8 mouse cellular contexts compared by ENCODE assay signal in genomic region chr9:122225309-122225708, GRCm38 (mm10).
A peak's percentile ranks its signal among the peaks of the same experiment; 100 is the strongest.
DNase-seq lines count a peak whose midpoint lies in the region; ATAC-seq and TF ChIP-seq lines count a peak whose summit lies in the region.

No protein-coding gene starts in this region.

- 49% methylated on average over 7 of the region's 7 CpGs for WGBS in cerebellum, adult 2 months
- WGBS in kidney, embryonic 16.5 days, result 43% methylated on average over 7 of the region's 7 CpGs

- no peak overlapping the region for H3K27ac ChIP-seq in gastrocnemius, adult 2 months
- H3K27ac ChIP-seq in cerebellum, adult 2 months (ENCODE audit: insufficient read depth, low read length), result no peak overlapping the region
- no peak overlapping the region for H3K27ac ChIP-seq in kidney, embryonic 16.5 days (ENCODE audit: low read length)

- no peaks in the 10 kb centered on the region for H3K79me3 ChIP-seq in C2C12 (ENCODE audit: low read depth)

- ATAC-seq in kidney, embryonic 16.5 days (ENCODE audit: low FRiP score, low TSS enrichment), result peak; percentile 74

- peak; percentile 73 for TF ChIP-seq CTCF in gastrocnemius, adult 2 months (IDR thresholded peaks at IDR 0.05)
- peak; percentile 44 for TF ChIP-seq CTCF in C2C12 (IDR thresholded peaks at IDR 0.05; ENCODE audit: control insufficient read depth, insufficient read depth, insufficient read length)
- peak; percentile 75 for TF ChIP-seq CTCF in cerebellum, adult 2 months (IDR thresholded peaks at IDR 0.05; ENCODE audit: borderline replicate concordance, insufficient read depth, low read depth, low read length)

- H3K4me1 ChIP-seq in cerebellum, adult 2 months (ENCODE audit: control insufficient read depth, insufficient read depth, low read length), result peaks cover 9% of the 10 kb centered on the region
- H3K4me1 ChIP-seq in kidney, embryonic 16.5 days (ENCODE audit: insufficient read depth, low read length), result no peaks in the 10 kb centered on the region

- H3K9ac ChIP-seq in kidney, embryonic 16.5 days (replicated peaks; ENCODE audit: low read length), result no peak overlapping the region

- TF ChIP-seq POLR2A in cerebellum, adult 2 months (IDR thresholded peaks at IDR 0.05; ENCODE audit: borderline replicate concordance, insufficient read depth, low read length), result no peak

- H3K9me3 ChIP-seq in kidney, embryonic 16.5 days (ENCODE audit: low read length), result no peaks in the 10 kb centered on the region

- intact Hi-C loops in gastrocnemius, adult 2 months (cut with DNase I), result no loop called here
- intact Hi-C loops in gastrocnemius, postnatal 14 days (cut with DNase I; ENCODE audit: low total_unique reads), result no loop called here

- DNase-seq in gastrocnemius, adult 2 months, result no peak
- no peak for DNase-seq in gastrocnemius, postnatal 14 days
- peak in 1 of 2 experiments; percentile 46 for DNase-seq in cerebellum, adult 2 months
- peak; percentile 57 for DNase-seq in forelimb bud, embryonic 11.5 days (ENCODE audit: low read depth, low spot score)
- DNase-seq in naive thymus-derived CD4-positive, alpha-beta T cell, adult 2 months (ENCODE audit: low read depth), result peak; percentile 79
- no peak for DNase-seq in gastrocnemius, adult 8-10 months (ENCODE audit: low spot score in 2 of 2)

- no peaks in the 10 kb centered on the region for H3K27me3 ChIP-seq in C2C12 (ENCODE audit: control insufficient read depth, insufficient read depth, insufficient read length)
- H3K27me3 ChIP-seq in cerebellum, adult 2 months (ENCODE audit: control insufficient read depth, insufficient read depth, low read length), result no peaks in the 10 kb centered on the region
- H3K27me3 ChIP-seq in kidney, embryonic 16.5 days (ENCODE audit: insufficient read depth, low read length), result no peaks in the 10 kb centered on the region

- H3K4me3 ChIP-seq in gastrocnemius, adult 2 months, result no peak overlapping the region
- H3K4me3 ChIP-seq in C2C12 (ENCODE audit: insufficient read depth, poor library complexity, severe bottlenecking), result no peak overlapping the region
- no peak overlapping the region for H3K4me3 ChIP-seq in cerebellum, adult 2 months (replicated peaks; ENCODE audit: insufficient read depth, low read depth, low read length)
- H3K4me3 ChIP-seq in kidney, embryonic 16.5 days (ENCODE audit: low read length), result no peak overlapping the region

- no peaks in the 10 kb centered on the region for H3K79me2 ChIP-seq in C2C12 (ENCODE audit: control insufficient read depth, insufficient read depth)

- no peak overlapping the region for H3ac ChIP-seq in C2C12 (ENCODE audit: control insufficient read depth, insufficient read length, low read depth)

- no peak overlapping the region for H3K4me2 ChIP-seq in kidney, embryonic 16.5 days (replicated peaks; ENCODE audit: low read depth, low read length)

- H3K36me3 ChIP-seq in C2C12 (ENCODE audit: control insufficient read depth, insufficient read depth), result no peaks in the 10 kb centered on the region
- no peaks in the 10 kb centered on the region for H3K36me3 ChIP-seq in kidney, embryonic 16.5 days (ENCODE audit: insufficient read depth, low read length)

TF ChIP-seq in C2C12, 6 proteins besides CTCF, POLR2A, EP300 and RAD21:
- no peak for TF ChIP-seq MYOD1 (IDR thresholded peaks at IDR 0.05; ENCODE audit: control insufficient read depth, insufficient read length, low read depth)
- no peak for TF ChIP-seq MYOG (IDR thresholded peaks at IDR 0.05; ENCODE audit: control insufficient read depth, extremely low read depth, insufficient read length)
- TF ChIP-seq CEBPB (IDR thresholded peaks at IDR 0.05; ENCODE audit: low read depth), result no peak
- TF ChIP-seq MAX (IDR thresholded peaks at IDR 0.05), result no peak
- no peak for TF ChIP-seq USF1 (IDR thresholded peaks at IDR 0.05; ENCODE audit: low read depth)
- no peak for TF ChIP-seq FOSL1 (IDR thresholded peaks at IDR 0.05; ENCODE audit: insufficient read depth, low read length, poor library complexity, severe bottlenecking)

Comparison
In these comparisons a context has a peak if more than half of its experiments do, and no peak if none do; other contexts are left out.
1. DNase-seq: peak in forelimb bud, embryonic 11.5 days (single experiment) and naive thymus-derived CD4-positive, alpha-beta T cell, adult 2 months (single experiment); none in gastrocnemius, adult 2 months (single experiment), gastrocnemius, postnatal 14 days (single experiment) and gastrocnemius, adult 8-10 months (0 of 2).
2. Peak in every context shown above with its lines, with median percentiles within 50 percentile points of each other: CTCF ChIP-seq.